Mouse (Mus musculus) gonadal fat pad, adult 2 months (tissue): ENCODE data around the gene Prr14l. TPM values are rescaled to one million over a fixed set of nuclear protein-coding genes. Genes with fewer than 3 reads are reported as not detected.
A peak's percentile ranks its signal among the peaks of the same experiment; 100 is the strongest.
"Not testable (repeated sequence)": the region's sequence is repeated elsewhere in the genome, so short reads cannot be mapped to it uniquely, and the experiment has no call there.

Experiments used
- DNase-seq: peaks from one replicate; pipeline ENCODE4 v3.0.0-alpha.2; 2012; ENCODE audit warnings: low read depth
- polyA plus RNA-seq: library from polyadenylated mRNA; depleted of rRNA; stranded (reverse); fragments of >200 nt; gene quantifications from 2 replicates; pipeline ENCODE4 v1.2.3, GENCODE M21; 2012

Gene Prr14l
- polyA plus RNA-seq, 1 experiment, result 13.9 TPM

DNA sequence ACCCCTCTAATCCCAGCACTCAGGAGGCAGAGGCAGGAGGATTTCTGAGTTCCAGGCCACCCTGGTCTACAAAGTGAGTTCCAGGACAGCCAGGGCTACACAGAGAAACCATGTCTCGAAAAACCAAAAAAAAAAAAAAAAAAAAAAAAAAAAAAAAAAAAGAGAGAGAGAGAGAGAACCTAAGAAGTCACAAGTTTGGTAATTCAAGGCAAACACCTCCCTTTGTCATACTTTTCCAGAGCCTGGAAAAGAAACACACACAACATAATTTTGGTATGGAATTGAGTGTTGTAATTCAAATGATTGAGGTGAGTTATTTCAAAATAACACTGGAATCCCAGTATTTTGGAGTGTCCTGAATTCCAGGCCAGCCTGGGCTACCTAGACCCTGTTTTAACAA is 67.6 kb downstream of the Prr14l start:
- DNase-seq, result not testable (repeated sequence)

DNA sequence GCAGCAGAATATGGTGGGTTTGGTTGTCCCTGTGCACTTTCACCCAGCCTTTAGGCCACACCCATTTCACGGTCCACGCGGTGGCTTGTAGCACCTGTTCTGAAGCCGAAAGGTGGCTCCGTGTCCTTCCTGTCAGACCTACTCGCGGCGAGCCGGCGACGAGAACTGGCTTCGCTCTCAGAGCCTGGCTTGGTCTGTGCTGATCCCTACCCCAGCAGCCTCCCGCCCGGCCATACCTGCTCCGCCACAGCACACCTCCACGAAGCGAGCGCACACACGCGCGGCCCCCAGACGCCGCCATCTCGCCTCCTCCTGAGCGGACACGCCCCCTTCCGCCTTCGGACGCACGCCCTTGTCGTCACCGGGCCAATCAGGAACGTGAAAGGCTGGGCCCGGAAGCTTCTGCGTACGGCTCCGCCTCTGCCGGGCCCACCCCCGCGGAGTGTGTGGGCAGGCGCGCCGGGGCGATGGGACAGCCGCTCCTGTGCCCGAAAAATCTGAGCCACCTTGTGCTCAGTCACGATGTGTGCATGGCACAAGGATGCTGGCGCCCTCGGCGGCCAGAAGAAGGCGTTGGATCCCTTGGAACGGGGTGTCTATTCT is 68.6 kb downstream of the Prr14l start, which contains the start of gene Pisd:
Gene Pisd (minus strand): TSS at position 334 of the 603 bp plus-strand sequence.
- peak; percentile 47 for DNase-seq

DNA sequence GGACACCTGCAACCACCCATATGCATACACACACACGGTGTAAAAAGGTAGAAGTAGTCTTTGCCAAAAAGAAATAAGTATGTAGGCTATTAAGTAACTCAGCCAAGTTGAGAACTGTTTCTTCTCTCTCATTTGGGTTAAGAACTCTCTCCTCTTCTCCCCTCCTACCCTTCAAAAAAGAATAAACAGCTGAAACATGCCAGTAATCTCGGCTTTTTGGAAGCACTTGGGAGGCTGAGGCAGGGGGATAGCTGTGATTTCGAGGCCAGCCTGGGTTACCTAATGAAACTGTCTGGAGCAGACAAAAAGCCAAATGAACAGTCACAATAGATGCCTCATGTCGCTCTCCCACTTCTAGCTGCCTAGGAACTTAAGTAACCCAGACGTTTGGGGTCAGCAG is 69.3 kb downstream of the Prr14l start:
- DNase-seq, result no peak

DNA sequence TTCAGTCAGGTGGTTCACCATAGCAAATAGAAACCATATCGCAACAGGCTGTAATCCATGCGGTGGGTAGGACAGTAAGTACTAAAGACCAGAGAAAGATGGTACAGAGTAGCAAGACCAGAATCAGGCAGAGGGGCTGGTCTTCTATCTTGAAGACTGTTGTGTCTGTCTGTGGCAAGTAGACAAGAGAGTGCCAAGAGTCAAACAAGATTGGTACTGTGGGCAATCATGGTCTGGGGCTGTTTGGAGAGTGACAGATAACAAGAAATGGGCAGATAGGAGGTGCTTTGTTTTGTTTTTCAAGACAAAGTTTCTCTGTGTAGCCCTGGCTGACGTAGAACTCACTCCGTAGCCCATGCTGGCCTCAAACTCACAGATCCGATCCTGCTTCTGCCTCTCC is 72.5 kb downstream of the Prr14l start:
- no peak for DNase-seq

DNA sequence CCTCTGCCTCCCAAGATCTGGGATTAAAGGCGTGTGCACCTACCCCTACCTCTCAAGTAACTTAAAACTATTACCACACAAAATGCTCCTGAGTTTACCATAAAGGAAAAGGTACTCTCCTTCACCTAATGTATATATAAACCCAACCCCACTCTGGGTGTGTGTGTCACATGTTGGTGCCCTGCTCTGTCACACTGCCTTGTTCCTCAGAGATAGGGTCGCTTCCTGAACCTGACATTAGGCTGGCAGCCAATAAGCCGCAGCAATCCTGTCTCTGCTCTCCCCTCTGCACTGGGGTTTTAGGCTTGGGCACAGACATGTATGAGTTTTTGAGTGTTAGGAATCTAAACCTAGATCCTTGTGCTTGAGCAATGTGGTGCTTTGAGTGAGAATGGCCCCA is 75.9 kb downstream of the Prr14l start:
- DNase-seq, result no peak

DNA sequence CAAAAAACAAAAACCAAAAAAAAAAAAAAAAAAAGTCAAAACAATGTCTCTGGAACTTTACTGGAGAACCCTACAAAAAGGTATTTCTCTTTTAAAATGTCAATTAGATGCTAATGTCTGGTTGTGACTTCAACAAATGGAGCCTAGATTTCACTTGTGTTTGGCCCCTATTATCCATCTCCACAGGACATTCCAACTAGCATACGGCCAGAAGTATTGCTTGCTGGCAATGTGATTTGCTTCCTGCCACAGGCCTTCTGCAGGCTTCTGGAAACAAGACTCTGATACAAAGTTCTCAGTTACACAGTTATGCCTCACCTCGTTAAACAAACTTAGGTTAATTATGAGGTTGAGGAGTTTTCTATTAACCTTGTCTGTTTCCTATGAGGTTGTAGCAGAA is 81.7 kb downstream of the Prr14l start:
- no peak for DNase-seq

DNA sequence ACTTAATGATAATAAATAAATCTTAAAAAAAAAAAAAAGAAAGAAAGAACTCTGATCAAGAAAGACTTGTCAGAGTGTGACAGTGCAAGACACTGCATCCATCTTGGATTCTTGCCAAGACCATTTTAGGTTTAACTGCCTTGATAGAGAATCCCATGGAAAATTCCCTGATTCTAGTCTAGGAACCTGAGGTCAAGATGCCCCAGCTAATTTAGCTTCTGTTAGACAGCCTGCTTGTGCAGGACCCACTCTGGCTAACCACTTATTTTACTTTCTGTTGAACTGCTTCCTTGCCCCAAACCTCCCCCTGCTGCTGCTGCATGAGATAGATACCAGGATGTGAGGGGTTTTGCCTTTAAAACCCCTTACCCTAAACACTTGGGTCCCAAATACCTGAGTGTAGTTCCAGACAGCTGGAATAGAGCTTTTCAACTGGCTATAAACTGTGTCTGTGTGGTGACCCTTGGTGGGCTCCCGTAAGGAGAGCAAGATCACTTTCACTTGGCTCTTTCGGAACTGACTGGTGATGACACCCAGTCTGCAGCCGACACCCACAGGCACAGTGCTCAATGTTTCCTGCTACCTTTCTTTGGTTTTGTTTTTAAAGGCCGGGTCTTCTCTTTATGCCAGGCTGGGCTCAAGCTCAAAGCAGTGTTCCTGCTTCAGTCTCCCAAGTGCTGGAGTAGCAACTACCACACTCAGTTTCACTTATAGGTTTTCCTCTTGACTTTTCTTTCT is 86.3 kb downstream of the Prr14l start:
- no peak for DNase-seq

DNA sequence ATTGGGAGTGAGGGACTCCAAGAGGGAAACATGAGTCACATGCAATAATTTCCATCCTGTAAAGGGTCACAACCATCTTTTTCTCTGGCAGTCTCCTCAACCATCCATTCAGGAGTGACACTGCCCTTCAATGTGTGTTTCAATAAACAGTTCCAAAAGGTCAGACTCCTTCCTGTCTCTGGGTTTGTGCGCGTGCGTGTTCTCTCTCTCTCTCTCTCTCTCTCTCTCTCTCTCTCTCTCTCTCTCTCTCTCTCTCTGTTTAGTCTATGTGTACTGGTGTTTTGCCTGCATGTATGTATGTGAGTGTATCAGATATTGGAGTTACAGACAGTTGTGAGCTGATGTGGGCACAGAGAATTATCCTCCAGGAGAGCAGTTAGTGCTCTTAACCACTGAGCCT is 87.1 kb downstream of the Prr14l start:
- DNase-seq, result no peak

DNA sequence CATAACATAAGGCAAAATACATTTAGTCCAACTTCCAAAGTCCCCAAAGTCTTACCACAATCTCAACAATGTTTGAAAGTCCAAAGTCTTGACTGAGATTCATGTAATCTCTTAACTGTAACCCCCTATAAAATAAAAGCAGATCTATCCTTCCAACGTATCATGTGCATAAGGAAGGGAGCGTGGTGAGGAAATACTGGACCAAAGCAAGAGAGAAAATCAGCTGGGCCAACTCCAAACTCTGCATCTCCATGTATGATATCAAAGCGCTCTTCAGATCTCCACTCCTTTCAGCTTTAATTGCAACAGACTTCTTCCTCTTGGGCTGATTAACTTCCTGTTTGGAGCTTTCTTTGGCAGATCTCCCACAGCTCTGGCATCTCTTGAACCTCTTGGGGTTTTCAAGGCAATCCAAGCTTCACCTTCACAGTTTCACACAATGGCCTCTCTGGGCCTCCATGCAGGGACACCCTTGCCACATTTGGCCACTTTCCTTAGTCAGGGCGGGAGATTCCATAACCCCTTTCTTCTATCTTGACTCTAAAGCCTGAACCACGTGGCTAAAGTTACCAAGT is 92.4 kb downstream of the Prr14l start:
- DNase-seq, result no peak

DNA sequence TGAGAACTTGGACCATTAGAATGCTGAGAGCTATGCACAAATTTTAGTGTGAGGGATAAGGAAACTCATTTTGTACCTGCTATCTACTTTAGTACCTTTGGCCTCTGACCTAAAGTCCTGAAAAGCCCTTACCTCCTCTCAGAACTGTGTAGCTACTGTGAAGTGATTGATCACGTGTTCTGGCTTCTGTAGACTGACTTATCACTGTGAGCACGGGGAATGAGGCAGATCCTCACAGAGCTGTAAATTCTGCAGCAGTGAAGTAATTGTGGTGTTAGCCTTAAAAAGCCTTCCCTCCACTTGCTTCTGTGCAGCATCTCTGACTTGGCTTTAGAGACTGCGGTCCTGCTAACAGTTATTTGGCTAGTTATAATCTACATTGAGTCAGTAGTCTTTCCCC is 93.3 kb downstream of the Prr14l start:
- DNase-seq, result no peak

DNA sequence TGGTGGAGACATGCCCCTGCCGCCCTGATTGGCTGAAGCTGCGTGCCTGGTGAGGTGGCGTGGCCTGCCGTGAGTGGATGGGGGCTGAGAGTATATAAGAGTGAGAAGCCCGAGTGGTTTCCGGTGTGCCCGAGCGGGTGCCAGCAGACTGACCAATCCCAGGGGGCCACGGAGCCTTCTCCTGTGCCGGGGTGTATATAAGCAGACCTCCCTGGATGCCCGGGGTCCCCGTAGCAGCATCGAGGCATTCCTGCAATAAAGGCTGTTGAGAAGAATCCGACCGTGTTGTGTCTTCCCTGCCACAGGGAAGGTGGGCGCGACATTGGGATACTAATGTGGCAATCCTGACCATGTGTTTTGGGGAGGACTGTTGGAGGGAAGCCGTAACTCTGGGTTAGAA is 93.7 kb downstream of the Prr14l start:
- DNase-seq, result not testable (repeated sequence)

DNA sequence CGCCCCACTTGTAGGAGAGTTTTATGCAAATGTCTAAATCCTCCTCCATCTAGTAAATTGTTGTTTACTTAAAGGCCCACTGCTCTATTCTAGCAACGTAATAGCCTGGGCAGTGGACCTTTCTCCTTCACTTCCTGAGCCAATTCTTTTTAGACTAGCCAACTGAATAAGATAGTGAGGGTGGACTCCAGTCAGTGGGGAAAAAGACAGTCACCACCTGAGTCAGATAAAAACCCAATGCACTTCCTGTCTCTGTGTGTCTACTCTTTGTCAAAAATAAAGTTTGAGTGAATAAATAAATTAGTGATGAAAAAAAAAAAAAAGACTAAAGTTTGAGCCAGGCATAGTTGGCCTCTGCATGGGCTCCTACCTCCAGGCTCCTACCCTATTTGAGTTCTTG is 94.4 kb downstream of the Prr14l start:
- no peak for DNase-seq

DNA sequence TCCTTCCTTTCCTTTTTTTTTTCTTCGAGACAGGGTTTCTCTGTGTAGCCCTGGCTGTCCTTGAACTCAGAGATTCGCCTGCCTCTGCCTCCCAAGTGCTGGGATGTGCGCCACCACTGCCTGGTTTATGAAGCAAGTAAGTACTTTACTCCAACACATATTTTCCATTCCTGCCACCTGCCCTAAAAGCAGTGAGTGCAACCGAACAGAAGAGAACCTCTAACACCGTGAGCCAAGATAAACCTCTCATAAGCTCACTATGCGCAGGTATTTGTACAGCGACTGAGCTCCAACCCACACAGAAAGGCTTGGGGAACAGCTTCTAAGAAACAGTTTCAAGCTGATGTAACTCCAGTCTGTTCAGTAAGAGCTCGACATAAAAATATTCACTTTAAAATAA is 97.9 kb downstream of the Prr14l start:
- DNase-seq, result peak; percentile 52

DNA sequence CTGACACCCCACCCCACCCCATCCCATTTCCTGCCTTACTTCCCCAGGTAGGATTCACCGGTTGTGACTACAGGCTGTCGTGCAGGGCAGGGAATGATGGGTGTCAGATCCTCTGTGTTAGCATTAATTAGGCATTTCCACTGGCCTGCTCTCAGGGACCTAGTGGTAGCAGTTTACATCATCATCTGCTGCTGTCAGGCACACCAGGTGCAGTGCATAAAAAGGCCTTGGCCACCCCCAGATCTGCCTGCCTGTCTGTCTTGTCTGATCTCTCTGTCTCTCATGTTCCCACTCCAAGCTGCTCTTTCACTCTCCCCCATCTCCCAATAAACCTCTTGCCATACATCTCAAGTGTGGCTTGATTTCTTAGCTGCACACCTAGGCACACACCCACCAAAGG is 102.3 kb downstream of the Prr14l start:
- DNase-seq, result no peak

DNA sequence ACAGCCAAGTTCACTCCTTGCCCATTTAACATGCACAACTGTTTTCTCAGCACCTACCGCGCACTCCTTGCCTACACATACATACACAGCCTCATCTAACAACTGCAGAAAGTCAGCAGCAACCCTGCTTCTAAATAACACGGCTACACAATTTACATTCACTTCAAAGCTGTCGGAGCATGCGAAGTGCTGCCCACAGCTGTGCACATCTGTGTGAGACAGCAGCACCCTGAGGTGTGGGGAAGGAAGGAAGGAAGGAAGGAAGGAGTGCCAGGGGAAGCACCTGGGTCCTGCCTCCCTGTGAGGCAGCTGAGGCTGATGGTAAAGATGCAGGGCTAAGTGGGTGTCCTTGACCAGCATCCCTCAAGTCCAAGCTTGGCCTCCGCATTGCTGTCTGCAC is 105.1 kb downstream of the Prr14l start:
- DNase-seq, result no peak

DNA sequence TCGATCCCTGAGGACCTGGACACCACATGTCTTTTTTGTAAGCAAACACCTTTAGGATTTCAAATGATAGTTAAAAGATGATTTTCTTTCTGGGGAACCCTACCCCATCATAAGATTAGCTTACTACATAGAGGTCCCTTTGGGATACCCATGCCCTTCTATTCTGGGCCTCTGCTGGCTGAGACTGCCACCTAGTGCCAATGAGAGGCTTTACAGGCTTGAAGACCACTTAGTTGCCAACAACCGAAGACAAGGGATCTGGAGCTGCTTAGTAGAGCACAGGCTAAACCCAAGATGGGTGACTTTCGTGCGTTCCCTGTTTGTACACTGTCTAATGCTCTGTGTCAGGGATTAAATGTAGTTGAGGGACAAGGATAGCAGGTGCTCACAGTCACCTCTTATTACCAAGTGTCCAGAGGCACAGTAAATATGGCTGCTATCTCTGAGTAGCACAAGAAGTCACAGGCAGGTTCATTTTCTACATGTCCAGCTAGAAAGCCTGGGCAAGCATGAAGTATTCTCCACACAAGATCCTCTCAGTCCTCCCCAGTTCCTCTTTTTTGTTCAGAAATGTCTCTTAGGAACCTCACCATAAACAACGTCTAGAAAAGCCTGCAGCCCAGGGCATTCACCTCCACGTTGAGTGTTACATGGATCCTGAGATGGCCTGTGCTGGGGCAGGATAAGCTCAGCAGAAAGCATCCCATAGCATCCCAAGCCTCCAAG is 106.2 kb downstream of the Prr14l start:
- no peak for DNase-seq

DNA sequence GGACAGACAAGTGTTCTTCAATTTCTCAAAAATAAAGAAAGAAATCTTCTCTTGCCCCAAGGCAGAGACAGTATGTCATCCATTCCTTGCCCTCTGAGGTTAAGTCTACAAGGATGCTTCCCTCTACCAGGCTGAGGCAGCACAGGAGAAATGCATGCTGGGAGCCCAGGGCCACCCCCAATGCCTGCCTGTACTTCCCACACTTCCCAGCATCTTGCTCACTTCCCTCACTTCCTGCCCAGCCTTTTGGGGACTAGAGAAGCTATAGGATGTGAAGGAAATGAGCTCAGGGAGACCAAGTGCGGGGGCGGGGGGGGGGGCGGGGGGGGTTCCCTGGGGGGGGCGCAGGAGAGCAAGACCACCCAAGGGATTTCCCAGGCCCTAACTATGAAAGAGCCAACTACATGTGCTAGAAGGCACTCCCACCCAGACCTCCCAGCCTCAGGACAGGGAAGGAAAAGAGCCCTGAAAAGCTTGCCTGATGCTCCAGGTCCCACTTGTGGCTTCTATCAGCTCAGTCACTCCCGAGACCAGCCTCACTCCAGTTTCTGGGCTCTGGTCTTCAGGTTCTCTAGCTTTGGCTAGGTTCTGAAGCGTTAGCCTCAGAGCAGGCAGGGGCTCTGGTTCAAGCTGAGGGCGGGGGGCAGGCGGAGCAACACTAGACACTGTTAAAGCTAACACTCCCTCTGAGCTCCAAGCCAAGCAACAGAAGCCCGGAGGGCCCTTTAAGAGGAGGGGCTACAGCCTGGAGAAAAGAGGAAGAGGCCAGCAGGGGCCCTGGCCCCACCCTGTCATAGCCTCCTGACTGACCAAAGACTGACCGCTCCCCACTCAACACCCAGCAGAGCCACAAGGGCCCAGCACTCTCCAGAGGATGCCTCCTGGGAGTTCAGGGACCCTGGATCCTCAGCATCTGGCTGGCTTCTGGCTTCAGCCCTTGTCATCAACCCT is 108.1 kb downstream of the Prr14l start:
- no peak for DNase-seq

DNA sequence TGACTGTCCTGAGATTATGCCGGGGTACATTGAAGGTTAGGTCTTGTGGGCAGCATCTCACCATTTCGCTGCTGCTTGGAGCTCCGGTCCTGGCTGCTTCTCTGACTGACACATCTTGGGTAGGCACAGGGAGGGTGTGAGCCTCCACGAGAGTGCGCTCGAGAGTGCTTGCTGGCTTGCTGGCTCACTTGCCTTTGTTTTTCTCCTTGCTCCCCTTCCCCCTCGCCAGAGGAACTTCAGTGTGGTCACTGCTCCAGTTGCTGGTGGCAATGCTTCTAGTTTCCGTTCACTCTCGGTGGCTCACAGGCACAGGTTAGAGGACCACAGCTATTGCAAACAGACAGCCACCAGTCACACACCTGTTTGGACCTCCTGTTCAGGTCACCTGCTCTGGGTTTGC is 111.9 kb downstream of the Prr14l start:
- no peak for DNase-seq

DNA sequence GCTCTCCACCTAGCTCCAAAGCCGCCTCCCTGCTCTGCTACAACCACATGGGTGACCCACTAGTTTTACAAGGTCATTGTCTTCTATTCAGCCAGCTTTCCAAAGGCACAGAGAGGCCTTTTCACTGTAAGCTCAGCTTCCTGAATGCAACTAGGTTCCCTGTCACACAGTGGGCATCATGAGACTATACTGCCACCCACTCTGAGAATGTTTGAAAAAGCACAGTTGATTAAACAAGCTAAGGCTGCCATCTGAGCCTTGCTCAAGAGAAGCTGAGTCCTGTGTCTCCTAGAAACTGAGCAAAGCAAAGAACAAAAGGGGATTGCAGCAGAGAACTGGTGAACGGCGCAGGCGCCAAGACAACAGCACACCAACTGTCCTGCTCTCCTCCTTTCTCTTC is 112.7 kb downstream of the Prr14l start:
- DNase-seq, result not testable (repeated sequence)

DNA sequence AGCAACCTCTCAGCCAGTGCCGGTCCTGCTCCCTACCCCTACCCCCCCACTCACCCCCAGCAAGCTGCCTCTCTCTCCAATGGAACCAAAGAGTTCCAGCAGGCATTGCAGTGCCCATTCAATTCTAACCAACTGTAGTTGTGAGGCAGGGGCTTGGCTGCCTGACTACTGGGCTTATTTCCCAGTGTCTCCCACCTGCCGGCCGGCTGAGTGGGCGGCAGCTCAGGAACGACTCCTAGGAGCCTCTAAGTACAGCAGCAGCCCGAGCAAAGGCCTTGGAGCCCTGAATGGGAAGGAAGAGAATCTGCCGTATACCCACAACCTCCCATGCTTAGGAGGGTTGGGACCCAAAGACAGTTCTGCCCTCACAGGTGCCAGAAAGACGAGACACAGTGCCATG is 113.2 kb downstream of the Prr14l start:
- DNase-seq, result not testable (repeated sequence)

DNA sequence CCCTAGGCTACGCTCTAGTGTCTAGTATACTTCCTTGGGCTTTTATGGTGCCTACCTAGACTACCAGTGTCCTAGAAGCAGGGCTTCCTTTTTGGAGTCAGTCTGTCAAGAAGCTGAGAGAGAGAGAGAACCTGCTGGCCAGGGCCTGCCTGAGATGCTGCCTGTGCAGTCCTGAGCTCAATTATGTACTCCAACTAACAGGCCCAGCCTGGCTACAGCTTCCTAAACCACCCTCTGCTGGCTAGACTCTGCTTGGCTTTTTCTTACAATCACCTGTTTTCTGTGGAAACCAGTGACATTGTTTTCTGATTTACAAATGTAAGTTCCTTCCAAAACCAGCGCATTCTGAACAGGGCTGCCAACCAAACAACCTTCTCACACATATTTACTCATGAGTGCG is 113.9 kb downstream of the Prr14l start:
- no peak for DNase-seq
